Mouse (Mus musculus): ENCODE data around the gene Cdkl1.

DNA sequence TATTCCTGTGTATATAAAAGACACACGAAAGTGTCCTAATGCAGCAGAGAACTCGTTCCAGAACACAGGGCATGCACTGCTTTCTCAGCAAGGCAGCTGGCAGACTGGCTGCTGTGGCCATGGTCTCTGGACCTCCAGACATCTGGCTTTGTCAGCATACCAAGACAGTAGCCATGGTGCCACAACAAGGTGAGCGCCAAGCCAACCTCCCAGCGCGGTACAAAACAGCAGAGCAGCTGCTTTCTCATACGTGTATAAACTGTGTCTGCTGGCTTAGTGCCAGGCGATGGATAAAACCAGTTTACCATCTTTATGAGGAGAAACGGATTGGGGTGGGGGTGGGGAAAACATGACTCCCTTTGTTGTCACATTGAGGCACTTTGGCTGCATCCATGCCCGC is 25.5 kb downstream of the Cdkl1 start:
- TF ChIP-seq TAL1 (IDR thresholded peaks at IDR 0.05; ENCODE audit: low read length) (no peak), GATA1 (IDR thresholded peaks at IDR 0.05; ENCODE audit: low read length) (no peak)

Data from erythroblast, embryonic 14.5 days (primary cell).